Mouse (Mus musculus) thymus, postnatal 10 days (tissue): Measurements from ENCODE around the gene Rpl14.

Experiments used
- DNase-seq, 2 experiments: peaks; one replicate each; pipeline ENCODE4 v3.0.0; 2021; ENCODE audit warnings: low spot score in 2 of 2

Gene Rpl14

GRCm38 (mm10) chr9:120603956-120604355 lies 32.7 kb downstream of the Rpl14 start:
- no peak for DNase-seq

- DNase-seq = no peak
Observed at GRCm38 (mm10) chr9:120611055-120611454, 39.8 kb downstream of the Rpl14 start.

GRCm38 (mm10) chr9:120614059-120614458 lies 42.8 kb downstream of the Rpl14 start:
- no peak for DNase-seq

GRCm38 (mm10) chr9:120618101-120618500 lies 46.9 kb downstream of the Rpl14 start:
- no peak for DNase-seq

- no peak for DNase-seq
Observed at GRCm38 (mm10) chr9:120619347-120619708, 48.1 kb downstream of the Rpl14 start.

GRCm38 (mm10) chr9:120619709-120620408 lies 48.6 kb downstream of the Rpl14 start:
- no peak for DNase-seq

- no peak for DNase-seq
Observed at GRCm38 (mm10) chr9:120620409-120620745, 49.1 kb downstream of the Rpl14 start.
